Mouse (Mus musculus) hindbrain, embryonic 11.5 days (tissue): ENCODE measurements around the gene M6pr. TPM values are rescaled to one million over a fixed set of nuclear protein-coding genes. Genes with fewer than 3 reads are reported as not detected.

ENCODE experiments used
- ATAC-seq: fragments of 200-750 bp; cut with Nextera tagmentation; 2 replicates; pipeline ENCODE4 v1.8.0; 2017; ENCODE audit warnings: mild to moderate bottlenecking, moderate TSS enrichment, moderate library complexity; ENCODE audit not compliant: low FRiP score
- DNase-seq: peaks from one replicate; pipeline ENCODE4 v3.0.0-alpha.2; 2015; ENCODE audit warnings: low spot score
- H3K27ac ChIP-seq: fragments of 300-500 bp; sonication (generic); 2 replicates; pipeline ENCODE4 v1.5.1; 2014; ENCODE audit warnings: mild to moderate bottlenecking, low read depth, low read length
- H3K27me3 ChIP-seq: fragments of 300-500 bp; sonication (generic); 2 replicates; pipeline ENCODE4 v1.6.1; 2014; ENCODE audit warnings: mild to moderate bottlenecking, low read length, moderate library complexity, mixed read lengths; ENCODE audit not compliant: control insufficient read depth, insufficient read depth
- H3K36me3 ChIP-seq: fragments of 300-500 bp; sonication (generic); 2 replicates; pipeline ENCODE4 v1.6.1; 2014; ENCODE audit warnings: mild to moderate bottlenecking, low read length, moderate library complexity, mixed read lengths; ENCODE audit not compliant: control insufficient read depth, insufficient read depth
- H3K4me1 ChIP-seq: fragments of 300-500 bp; sonication (generic); replicated peaks from 2 replicates; pipeline ENCODE4 v1.6.1; 2014; ENCODE audit warnings: low read length, mixed read lengths; ENCODE audit not compliant: control insufficient read depth, insufficient read depth
- H3K4me2 ChIP-seq: fragments of 300-500 bp; sonication (generic); replicated peaks from 2 replicates; pipeline ENCODE4 v1.6.1; 2014; ENCODE audit warnings: mild to moderate bottlenecking, low read depth, low read length
- H3K4me3 ChIP-seq: fragments of 300-500 bp; sonication (generic); 2 replicates; pipeline ENCODE4 v1.5.1; 2014; ENCODE audit warnings: low read depth, low read length
- H3K9ac ChIP-seq: fragments of 300-500 bp; sonication (generic); 2 replicates; pipeline ENCODE4 v1.6.1; 2014; ENCODE audit warnings: low read depth, low read length
- H3K9me3 ChIP-seq: fragments of 300-500 bp; sonication (generic); 2 replicates; pipeline ENCODE4 v1.6.1; 2016; ENCODE audit warnings: low read length; ENCODE audit not compliant: control insufficient read depth
- WGBS: fragments of 180-500 bp; shearing (Covaris S2); extraction: QIAGEN DNeasy Blood & Tissue Kit; methylation state at CpG from one replicate; pipeline ENCODE4 v1.1.7; 2014; 5-methylcytosine and 5-hydroxymethylcytosine counted together
- polyA plus RNA-seq: library from polyadenylated mRNA; unstranded; fragments of >200 nt; fragmentation: Nextera tagmentation; extraction: Ambion mirVana; gene quantifications from 2 replicates; pipeline ENCODE4 v1.2.1, GENCODE M21; 2014

The M6pr gene
- polyA plus RNA-seq, 1 experiment from 2014 or later, result 84.4 TPM

DNA sequence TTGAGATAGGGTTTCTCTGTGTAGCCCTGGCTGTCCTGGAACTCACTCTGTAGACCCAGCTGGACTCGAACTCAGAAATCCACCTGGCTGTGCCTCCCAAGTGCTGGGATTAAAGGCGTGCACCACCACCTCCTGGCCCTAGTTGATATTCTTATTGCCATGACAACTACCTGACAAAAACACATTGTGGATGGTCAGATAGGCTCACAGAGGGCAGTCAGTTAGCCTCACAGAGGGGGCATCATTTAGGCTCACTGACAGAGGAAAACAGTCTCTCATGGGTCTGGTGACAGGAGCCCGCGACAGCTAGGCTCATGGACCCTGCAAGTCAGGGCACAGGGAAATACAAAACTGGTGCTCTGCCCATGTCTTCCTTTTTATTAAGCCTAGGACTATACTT lies 24.2 kb upstream of the M6pr start:
- H3K9me3 ChIP-seq, result no peaks in the 10 kb centered on the region
- no peak overlapping the region for H3K4me2 ChIP-seq
- ATAC-seq (no peak), DNase-seq (no peak)
- H3K4me1 ChIP-seq, result no peaks in the 10 kb centered on the region
- 83% methylated on average over 4 of the region's 4 CpGs for WGBS
- H3K36me3 ChIP-seq, result no peaks in the 10 kb centered on the region
- no peak overlapping the region for H3K4me3 ChIP-seq
- H3K27me3 ChIP-seq, result no peaks in the 10 kb centered on the region
- H3K27ac ChIP-seq, result no peak overlapping the region
- H3K9ac ChIP-seq, result no peak overlapping the region

DNA sequence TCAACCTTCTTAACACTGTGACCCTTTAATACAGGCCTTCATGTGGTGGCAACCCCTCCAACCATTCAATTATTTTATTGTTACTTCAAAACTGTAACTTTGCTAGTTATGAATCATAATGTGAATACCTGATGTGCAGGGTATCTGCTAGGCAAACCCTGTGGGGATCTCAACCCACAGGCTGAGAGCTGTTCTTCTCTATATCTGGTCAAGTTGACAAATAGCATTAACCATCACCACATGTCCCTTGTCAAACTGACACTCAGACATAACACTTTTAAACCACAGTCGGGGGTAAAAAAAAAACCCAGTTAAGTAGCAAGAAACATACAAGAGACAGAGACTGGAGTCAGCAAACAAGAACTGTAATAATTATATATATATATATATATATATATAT lies 23.7 kb upstream of the M6pr start:
- Histone ChIP-seq H3K36me3 (no peaks in the 10 kb centered on the region), H3K4me1 (no peaks in the 10 kb centered on the region), H3K27ac (no peak overlapping the region), H3K4me2 (no peak overlapping the region), H3K9ac (no peak overlapping the region), H3K4me3 (no peak overlapping the region), H3K27me3 (no peaks in the 10 kb centered on the region), H3K9me3 (no peaks in the 10 kb centered on the region)
- no peak for ATAC-seq
- 86% methylated on average over 1 of the region's 1 CpGs for WGBS
- DNase-seq, result no peak

DNA sequence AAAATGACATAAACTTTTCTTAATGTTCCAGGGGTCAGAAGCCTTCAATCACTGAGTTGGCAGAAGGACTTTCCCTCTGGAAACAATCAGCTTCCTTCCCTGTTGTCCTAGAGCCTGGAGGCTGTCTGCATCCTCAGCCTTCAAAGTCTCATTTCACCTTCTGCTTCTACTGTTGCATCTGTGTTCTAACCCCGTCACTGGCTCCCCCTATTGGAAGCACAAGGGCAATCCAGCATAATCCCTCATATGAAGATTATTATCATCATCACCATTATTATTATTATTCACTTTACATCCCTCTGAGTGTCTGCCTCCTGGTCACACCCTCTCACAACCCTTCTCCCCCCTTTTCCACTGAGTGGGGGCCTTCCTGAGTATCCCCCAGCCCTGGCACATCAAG lies 20.3 kb upstream of the M6pr start:
- H3K4me3 ChIP-seq, result no peak overlapping the region
- no peak for DNase-seq
- WGBS, result 54% methylated on average over 1 of the region's 1 CpGs
- no peaks in the 10 kb centered on the region for H3K27me3 ChIP-seq
- H3K27ac ChIP-seq, result no peak overlapping the region
- H3K4me1 ChIP-seq, result no peaks in the 10 kb centered on the region
- H3K9me3 ChIP-seq, result no peaks in the 10 kb centered on the region
- H3K36me3 ChIP-seq, result no peaks in the 10 kb centered on the region
- H3K9ac ChIP-seq, result no peak overlapping the region
- H3K4me2 ChIP-seq, result no peak overlapping the region
- ATAC-seq, result no peak

DNA sequence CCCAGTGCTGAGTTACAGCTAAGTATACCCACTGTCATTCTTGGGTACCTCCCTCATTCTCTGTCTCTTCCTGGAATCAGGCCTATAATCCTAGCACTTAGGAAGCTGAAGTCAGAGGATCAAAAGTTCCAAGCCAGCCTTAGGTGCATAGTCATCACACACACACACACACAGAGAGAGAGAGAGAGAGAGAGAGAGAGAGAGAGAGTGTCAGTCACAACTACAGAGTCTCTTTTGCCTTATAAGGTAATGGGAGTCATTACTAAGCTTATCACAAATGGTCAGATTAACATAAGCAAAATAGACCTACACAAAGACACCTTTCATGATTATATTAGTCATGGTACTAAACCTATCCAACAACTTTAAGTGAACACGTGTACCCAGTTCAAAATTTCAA lies 19.2 kb upstream of the M6pr start:
- Histone ChIP-seq H3K9ac (no peak overlapping the region), H3K27me3 (no peaks in the 10 kb centered on the region), H3K4me1 (no peaks in the 10 kb centered on the region), H3K36me3 (no peaks in the 10 kb centered on the region), H3K9me3 (no peaks in the 10 kb centered on the region), H3K4me2 (no peak overlapping the region), H3K4me3 (no peak overlapping the region), H3K27ac (no peak overlapping the region)
- ATAC-seq (no peak), DNase-seq (no peak)
- 70% methylated on average over 1 of the region's 1 CpGs for WGBS

DNA sequence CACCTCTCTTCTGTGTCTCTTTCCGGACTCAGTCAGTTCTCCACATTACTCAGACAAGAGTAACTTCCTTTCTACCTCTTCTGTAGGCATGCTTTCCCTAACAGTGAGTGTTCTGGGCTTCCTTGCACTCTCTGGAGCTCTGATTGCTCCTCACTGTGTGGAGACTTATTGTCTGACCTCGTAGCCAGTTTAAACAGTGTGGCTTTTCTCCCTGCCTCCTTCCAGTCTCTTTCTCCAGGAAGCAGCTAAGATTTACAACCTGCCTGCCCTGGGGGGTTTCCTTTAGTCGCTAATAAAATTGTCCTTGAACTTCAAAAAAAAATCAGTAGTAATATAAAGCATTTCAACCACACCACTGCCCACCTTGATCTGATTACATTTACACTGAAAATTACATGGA lies 18.3 kb upstream of the M6pr start:
- H3K4me1 ChIP-seq, result no peaks in the 10 kb centered on the region
- 57% methylated on average over 3 of the region's 3 CpGs for WGBS
- no peak overlapping the region for H3K9ac ChIP-seq
- ATAC-seq (no peak), DNase-seq (no peak)
- H3K4me2 ChIP-seq, result no peak overlapping the region
- H3K27me3 ChIP-seq, result no peaks in the 10 kb centered on the region
- no peak overlapping the region for H3K4me3 ChIP-seq
- no peaks in the 10 kb centered on the region for H3K36me3 ChIP-seq
- H3K9me3 ChIP-seq, result no peaks in the 10 kb centered on the region
- no peak overlapping the region for H3K27ac ChIP-seq

DNA sequence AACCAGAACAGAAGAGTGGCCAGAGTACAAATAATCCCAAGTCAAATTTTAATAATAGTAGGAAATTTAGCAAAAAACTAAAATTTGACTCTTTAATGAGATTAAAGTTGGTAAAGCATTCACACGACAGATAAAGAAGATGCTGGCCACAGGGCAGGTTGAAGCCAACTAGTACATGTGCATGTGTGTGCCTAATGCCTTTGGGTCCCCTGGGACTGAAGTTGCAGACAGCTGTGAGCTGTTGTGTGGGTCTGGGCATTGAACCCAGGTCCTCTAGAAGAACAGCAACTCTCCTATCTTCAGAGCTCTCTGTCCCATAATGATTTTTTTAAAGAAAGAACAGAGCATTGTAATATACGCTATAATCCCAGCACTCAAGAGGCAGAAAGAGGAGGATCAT lies 17.3 kb upstream of the M6pr start:
- Histone ChIP-seq H3K9ac (no peak overlapping the region), H3K9me3 (no peaks in the 10 kb centered on the region), H3K4me1 (no peaks in the 10 kb centered on the region), H3K27ac (no peak overlapping the region), H3K4me3 (no peak overlapping the region), H3K27me3 (no peaks in the 10 kb centered on the region), H3K4me2 (no peak overlapping the region), H3K36me3 (no peaks in the 10 kb centered on the region)
- WGBS, result 91% methylated on average over 2 of the region's 2 CpGs
- ATAC-seq (no peak), DNase-seq (no peak)

DNA sequence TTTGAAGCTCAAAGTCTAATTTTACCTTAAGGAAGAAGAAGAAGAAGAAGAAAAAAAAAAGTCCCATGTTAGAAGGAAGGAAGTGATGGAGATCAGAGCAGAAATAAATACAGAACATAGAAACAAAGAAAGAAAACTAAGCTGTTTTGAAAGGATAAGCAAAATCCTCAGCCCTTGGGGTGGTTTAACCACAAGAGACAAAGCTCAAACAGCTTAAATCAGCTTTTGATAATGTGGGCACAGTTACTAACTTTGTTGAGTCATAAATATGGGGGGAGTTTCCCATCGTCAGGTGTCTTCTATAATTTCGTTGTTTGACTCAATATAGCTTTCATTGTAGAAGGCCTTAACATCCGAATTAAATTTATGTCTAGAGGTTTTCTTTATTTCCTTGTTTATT lies 16.8 kb upstream of the M6pr start:
- H3K27me3 ChIP-seq, result no peaks in the 10 kb centered on the region
- ATAC-seq, result no peak
- H3K36me3 ChIP-seq, result no peaks in the 10 kb centered on the region
- DNase-seq, result no peak
- no peaks in the 10 kb centered on the region for H3K9me3 ChIP-seq
- no peak overlapping the region for H3K27ac ChIP-seq
- H3K9ac ChIP-seq, result no peak overlapping the region
- no peak overlapping the region for H3K4me2 ChIP-seq
- 87% methylated on average over 3 of the region's 3 CpGs for WGBS
- no peaks in the 10 kb centered on the region for H3K4me1 ChIP-seq
- H3K4me3 ChIP-seq, result no peak overlapping the region

DNA sequence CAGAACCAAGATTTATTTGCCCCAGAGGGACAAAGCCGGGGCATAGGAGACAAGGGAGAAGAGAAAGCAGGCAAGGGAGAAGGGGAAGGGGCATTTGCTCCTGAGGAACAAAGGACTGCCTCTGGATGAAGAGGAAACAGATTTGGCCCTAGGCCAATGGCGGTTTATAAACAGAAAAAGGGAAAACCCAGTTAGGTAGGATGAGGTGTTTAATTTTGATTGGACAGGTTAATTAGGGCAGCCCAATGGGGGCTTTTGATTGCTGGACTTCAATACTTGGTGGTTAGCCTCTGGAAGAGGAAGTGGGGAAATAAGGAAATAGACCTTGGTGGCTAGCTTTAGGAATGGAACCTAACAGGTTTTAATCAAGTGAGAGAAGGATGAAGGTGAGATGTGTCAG lies 16.3 kb upstream of the M6pr start:
- Histone ChIP-seq H3K36me3 (no peaks in the 10 kb centered on the region), H3K4me3 (no peak overlapping the region), H3K9me3 (no peaks in the 10 kb centered on the region), H3K4me1 (no peaks in the 10 kb centered on the region), H3K27me3 (no peaks in the 10 kb centered on the region), H3K4me2 (no peak overlapping the region), H3K9ac (no peak overlapping the region), H3K27ac (no peak overlapping the region)
- no peak for DNase-seq
- WGBS, result 88% methylated on average over 2 of the region's 2 CpGs
- no peak for ATAC-seq

DNA sequence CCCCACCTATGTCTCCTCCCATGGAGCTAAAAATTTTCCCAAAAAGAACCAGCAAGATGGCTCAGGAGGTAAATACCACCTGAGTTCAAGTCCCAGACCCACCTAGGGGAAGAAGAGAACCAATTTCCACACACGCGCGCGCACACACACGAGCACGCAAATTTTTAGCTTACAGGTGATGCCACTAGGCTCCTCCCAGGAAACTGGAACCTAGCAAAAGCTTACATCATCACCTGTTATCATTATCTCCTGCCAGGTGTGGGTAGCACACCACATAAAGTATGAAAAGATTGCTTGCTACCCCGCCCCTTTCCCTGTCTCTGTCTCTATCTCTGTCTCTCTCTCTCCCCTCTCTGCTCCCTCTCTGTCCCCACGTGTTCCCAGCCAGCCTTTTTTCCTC lies 15.4 kb upstream of the M6pr start:
- Histone ChIP-seq H3K9ac (no peak overlapping the region), H3K4me1 (no peaks in the 10 kb centered on the region), H3K27me3 (no peaks in the 10 kb centered on the region), H3K9me3 (no peaks in the 10 kb centered on the region), H3K4me3 (no peak overlapping the region), H3K27ac (no peak overlapping the region), H3K36me3 (no peaks in the 10 kb centered on the region), H3K4me2 (no peak overlapping the region)
- no peak for DNase-seq
- WGBS, result 97% methylated on average over 8 of the region's 8 CpGs
- ATAC-seq, result no peak
